Mouse (Mus musculus): ENCODE measurements around the gene Dnmt3b.

GRCm38 (mm10) chr2:153651681-153652080, 2.4 kb downstream of the Dnmt3b start:
- TF ChIP-seq CTCF (IDR thresholded peaks at IDR 0.05; ENCODE audit: control insufficient read depth, insufficient read depth, insufficient read length) (no peak), FOSL1 (IDR thresholded peaks at IDR 0.05; ENCODE audit: insufficient read depth, low read length, poor library complexity, severe bottlenecking) (no peak), USF1 (IDR thresholded peaks at IDR 0.05; ENCODE audit: low read depth) (no peak), MAX (IDR thresholded peaks at IDR 0.05) (no peak), MYOD1 (IDR thresholded peaks at IDR 0.05; ENCODE audit: control insufficient read depth, insufficient read length, low read depth) (no peak), MYOG (IDR thresholded peaks at IDR 0.05; ENCODE audit: control insufficient read depth, extremely low read depth, insufficient read length) (no peak), CEBPB (IDR thresholded peaks at IDR 0.05; ENCODE audit: low read depth) (no peak)

All from C2C12 (cell line).